Mouse (Mus musculus) lung, postnatal 36 days (tissue): ENCODE results near the gene Prss50.
"Not testable (repeated sequence)": the region's sequence is repeated elsewhere in the genome, so short reads cannot be mapped to it uniquely, and the experiment has no call there.

Experiments used
- DNase-seq: peaks from one replicate; pipeline ENCODE4 v3.0.0; 2022; ENCODE audit warnings: mixed read lengths

Prss50 gene

GRCm38 (mm10) chr9:110857781-110858472 is at the start of gene Prss50:
Gene Prss50 (plus strand): TSS chr9:110857967.
- no peak for DNase-seq

GRCm38 (mm10) chr9:110810051-110810450 is 47.7 kb upstream of the Prss50 start:
- DNase-seq: no peak

GRCm38 (mm10) chr9:110813789-110814188 is 44.0 kb upstream of the Prss50 start, which contains the start of gene Prss44:
Gene Prss44 (plus strand): TSS chr9:110813994.
- DNase-seq: no peak

- DNase-seq: not testable (repeated sequence)
Measured at GRCm38 (mm10) chr9:110820546-110820945, 37.2 kb upstream of the Prss50 start.

- no peak for DNase-seq
Measured at GRCm38 (mm10) chr9:110821436-110821835, 36.3 kb upstream of the Prss50 start.

GRCm38 (mm10) chr9:110825426-110825825 is 32.3 kb upstream of the Prss50 start:
- DNase-seq: no peak

- peak; percentile 7 for DNase-seq
Measured at GRCm38 (mm10) chr9:110825832-110826231, 31.9 kb upstream of the Prss50 start.

GRCm38 (mm10) chr9:110826390-110826789 is 31.4 kb upstream of the Prss50 start, which contains the start of gene Prss43:
Gene Prss43 (plus strand): TSS chr9:110826690.
- no peak for DNase-seq

GRCm38 (mm10) chr9:110833021-110833420 is 24.7 kb upstream of the Prss50 start:
- no peak for DNase-seq

GRCm38 (mm10) chr9:110834411-110834810 is 23.4 kb upstream of the Prss50 start, which contains the start of gene Prss45:
Gene Prss45 (plus strand): TSS chr9:110834588.
- DNase-seq: no peak

GRCm38 (mm10) chr9:110834961-110835360 is 22.8 kb upstream of the Prss50 start:
- DNase-seq: no peak

GRCm38 (mm10) chr9:110836112-110836511 is 21.7 kb upstream of the Prss50 start:
- peak; percentile 53 for DNase-seq

- no peak for DNase-seq
Measured at GRCm38 (mm10) chr9:110840905-110841304, 16.9 kb upstream of the Prss50 start.

GRCm38 (mm10) chr9:110841438-110841837 is 16.3 kb upstream of the Prss50 start:
- peak; percentile 78 for DNase-seq

GRCm38 (mm10) chr9:110844206-110844605 is 13.6 kb upstream of the Prss50 start, which contains the start of gene Prss46:
Gene Prss46 (plus strand): TSS chr9:110844506.
- DNase-seq: no peak

GRCm38 (mm10) chr9:110849162-110849561 is 8.6 kb upstream of the Prss50 start:
- DNase-seq: no peak

GRCm38 (mm10) chr9:110855903-110856302 is 1.9 kb upstream of the Prss50 start:
- no peak for DNase-seq

- DNase-seq: peak; percentile 34
Measured at GRCm38 (mm10) chr9:110856920-110857319, 847 bp upstream of the Prss50 start.

GRCm38 (mm10) chr9:110858523-110858922 is 756 bp downstream of the Prss50 start:
- no peak for DNase-seq

GRCm38 (mm10) chr9:110858967-110859596 is 1.3 kb downstream of the Prss50 start:
- DNase-seq: no peak

- DNase-seq: peak; percentile 74
Measured at GRCm38 (mm10) chr9:110871030-110871429, 13.3 kb downstream of the Prss50 start.

GRCm38 (mm10) chr9:110873681-110874659 is 16.2 kb downstream of the Prss50 start:
- no peak for DNase-seq

GRCm38 (mm10) chr9:110874660-110875191 is 17.0 kb downstream of the Prss50 start:
- DNase-seq: no peak
